Mouse (Mus musculus): ENCODE results near the gene Tenm4.
"Not testable (repeated sequence)": the region's sequence is repeated elsewhere in the genome, so short reads cannot be mapped to it uniquely, and the experiment has no call there.

Gene Tenm4

GRCm38 (mm10) chr7:96899036-96899569 is 728.1 kb downstream of the Tenm4 start:
- no peak for DNase-seq (ENCODE audit: low spot score in 2 of 2)

DNA sequence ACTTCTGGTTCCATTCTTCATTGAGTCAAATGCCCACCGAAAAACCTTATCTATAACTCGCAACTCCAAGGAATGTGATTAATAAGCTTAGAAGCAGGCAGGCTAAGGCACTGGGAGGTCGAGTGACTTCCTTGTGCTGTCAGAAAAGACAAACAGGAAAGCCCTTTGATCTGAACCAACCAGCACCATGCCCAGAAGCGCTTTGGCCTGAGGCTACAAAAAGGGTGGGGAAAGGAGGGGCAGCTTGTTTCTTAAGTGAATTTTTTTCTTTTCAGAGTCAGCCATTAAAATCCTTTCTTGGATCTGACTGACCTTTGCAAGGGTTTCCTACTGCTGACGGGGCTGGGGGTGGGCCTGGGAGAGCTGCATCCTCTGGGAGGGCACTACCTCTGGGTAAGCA is 731.1 kb downstream of the Tenm4 start:
- no peak for DNase-seq (ENCODE audit: low spot score in 2 of 2)

DNA sequence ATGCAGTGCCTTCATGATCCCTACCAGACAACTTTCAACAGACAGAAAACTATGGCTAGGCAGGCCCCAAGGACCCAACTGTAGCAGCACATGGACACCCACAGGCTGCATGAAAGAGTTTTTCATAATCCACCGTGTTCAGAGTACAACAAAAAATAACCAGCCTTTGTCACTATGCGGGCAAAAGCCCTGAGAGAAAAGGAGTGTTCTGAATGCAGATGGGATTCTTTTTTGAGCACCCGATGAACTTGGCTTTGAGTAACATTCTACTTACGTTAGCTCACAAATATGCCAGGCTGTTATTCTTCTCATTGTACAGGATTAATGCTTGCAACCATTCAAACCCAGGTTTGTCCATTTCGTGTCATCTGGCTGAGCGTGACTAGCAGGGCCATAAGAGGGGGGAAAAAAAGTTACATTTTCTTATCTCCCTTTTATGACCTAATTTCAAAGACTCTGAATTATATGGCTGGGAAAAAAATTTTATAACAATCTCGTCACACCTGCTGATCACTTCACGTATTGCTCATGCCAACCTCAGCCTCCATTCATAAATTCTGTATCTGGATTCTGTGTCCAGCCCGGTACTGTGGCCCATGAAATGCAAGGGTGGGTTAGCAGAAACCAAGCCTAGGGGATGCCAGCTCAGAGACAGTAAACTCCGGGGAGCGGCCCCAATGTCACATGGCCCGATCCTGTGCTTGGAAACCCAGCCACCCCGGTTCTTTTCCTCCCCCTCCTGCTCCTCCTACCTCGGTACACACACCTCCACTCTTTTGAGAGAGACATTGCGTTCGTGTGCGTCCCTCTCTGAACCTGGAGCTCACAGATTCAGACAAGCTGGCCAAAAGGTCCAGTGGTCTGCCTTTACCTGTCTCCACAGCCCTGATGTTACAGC is 732.3 kb downstream of the Tenm4 start:
- no peak for DNase-seq (ENCODE audit: low spot score in 2 of 2)

DNA sequence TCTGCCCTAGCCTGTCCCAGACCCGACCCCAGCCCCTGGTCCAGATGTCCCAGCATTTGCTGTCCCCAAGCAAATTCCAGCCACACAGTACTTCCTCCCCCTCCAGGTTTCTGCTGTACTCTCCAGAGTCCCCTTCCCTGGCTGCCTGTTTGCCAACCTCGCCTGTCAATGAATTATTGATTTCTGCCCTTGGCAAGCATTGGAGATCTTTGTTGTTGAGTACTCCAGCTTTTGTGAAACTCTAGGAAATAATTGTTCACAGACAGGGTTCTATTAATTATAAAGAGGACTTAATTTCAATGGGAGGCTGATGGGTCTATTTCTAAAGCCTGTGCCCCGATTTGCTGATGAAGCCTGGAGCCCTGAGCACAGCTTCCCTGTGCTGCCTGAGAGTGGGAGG is 733.4 kb downstream of the Tenm4 start:
- no peak for DNase-seq (ENCODE audit: low spot score in 2 of 2)

GRCm38 (mm10) chr7:96904936-96905335 is 733.9 kb downstream of the Tenm4 start:
- DNase-seq (ENCODE audit: low spot score in 2 of 2): no peak

DNA sequence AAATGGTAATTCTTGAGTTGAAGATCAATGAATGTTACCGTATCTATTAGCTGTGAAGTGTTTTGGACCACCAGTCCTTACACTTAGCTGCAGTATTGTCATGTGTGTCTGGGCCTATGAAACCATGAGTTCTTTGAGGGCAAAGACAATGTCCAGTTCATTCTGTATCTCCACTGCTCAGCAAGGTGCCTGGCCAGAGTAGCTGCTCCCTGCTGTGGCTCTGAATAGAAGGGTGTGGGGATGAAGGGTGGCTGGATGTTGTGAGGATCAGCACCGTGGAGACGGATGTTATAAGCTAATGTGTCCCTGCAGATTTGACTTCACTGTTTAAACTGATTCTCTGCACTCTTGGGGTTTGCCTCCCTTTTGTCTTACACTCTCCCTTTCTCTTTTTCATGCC is 734.4 kb downstream of the Tenm4 start:
- DNase-seq (ENCODE audit: low spot score in 2 of 2): no peak

GRCm38 (mm10) chr7:96906216-96906615 is 735.2 kb downstream of the Tenm4 start:
- DNase-seq (ENCODE audit: low spot score in 2 of 2): no peak

DNA sequence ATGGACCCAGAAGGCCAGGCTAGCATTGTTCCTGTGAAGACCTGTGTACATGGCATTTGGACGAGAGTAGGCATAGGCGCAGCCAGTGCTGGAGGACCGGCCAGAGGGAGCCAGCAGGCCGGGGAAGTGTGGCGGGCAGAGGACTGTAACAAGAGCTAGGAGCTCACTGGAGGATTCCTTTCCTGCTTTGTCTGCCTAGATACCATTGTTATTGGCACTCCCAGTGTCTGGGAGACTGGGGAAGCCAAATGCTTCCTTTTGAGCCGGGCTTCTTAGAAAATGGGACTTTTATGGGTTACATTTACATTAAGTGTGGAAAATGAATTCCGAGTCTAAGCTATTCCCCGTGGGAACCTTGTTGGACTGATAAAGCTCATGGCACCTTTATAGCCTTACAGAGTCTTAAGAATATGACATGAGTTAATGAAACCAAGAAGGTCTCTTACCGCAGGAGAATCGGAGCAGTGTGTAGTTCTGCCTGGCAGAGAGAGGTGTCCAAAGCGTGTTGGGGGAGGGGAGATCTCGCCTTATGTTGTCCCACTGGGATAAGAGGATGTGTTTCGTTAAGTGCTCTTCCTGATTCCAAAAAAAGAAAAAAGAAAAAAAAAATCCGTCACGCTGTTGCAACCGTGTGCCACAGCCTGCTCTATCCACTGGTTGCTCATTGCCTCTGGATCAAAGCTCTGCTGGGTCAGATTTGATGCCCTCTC is 737.1 kb downstream of the Tenm4 start:
- no peak for DNase-seq (ENCODE audit: low spot score in 2 of 2)

- peak in 1 of 2 experiments; percentile 48 for DNase-seq (ENCODE audit: low spot score in 2 of 2)
These were observed 738.8 kb downstream of the Tenm4 start for GRCm38 (mm10) chr7:96909856-96910255.

DNA sequence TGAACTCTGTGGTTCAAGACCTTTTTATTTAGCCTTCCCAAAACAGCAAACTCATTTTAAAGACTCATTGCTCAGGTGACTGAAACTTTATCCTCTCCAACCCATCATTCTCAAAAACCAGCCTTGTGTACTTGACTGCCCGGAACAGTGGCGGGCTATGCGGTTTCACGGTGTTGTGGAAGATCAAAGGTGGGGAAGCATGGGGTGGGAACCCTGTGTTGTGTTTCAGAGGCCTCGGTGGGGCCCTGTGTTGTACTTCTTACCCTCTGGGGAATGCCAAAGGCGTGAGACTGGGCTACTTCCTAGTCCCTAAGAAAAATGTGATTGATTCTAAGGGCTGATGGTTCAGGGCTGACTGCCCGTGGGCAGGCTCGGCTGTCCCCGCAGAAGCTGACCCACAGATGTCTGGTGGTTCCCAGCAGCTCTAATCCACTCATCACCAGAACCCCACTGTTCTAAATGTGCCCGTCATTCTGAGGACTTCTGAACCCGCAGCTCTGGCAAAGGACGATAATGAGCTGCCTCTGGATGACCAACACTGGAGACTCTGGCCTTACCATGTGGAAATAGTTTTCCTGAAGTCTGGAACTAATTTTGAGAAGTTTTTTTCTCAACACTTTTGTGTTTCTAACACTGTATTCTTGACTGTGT is 739.4 kb downstream of the Tenm4 start:
- no peak for DNase-seq (ENCODE audit: low spot score in 2 of 2)

GRCm38 (mm10) chr7:96914031-96914430 is 743.0 kb downstream of the Tenm4 start:
- DNase-seq (ENCODE audit: low spot score in 2 of 2): peak; percentile 87 to 89

DNA sequence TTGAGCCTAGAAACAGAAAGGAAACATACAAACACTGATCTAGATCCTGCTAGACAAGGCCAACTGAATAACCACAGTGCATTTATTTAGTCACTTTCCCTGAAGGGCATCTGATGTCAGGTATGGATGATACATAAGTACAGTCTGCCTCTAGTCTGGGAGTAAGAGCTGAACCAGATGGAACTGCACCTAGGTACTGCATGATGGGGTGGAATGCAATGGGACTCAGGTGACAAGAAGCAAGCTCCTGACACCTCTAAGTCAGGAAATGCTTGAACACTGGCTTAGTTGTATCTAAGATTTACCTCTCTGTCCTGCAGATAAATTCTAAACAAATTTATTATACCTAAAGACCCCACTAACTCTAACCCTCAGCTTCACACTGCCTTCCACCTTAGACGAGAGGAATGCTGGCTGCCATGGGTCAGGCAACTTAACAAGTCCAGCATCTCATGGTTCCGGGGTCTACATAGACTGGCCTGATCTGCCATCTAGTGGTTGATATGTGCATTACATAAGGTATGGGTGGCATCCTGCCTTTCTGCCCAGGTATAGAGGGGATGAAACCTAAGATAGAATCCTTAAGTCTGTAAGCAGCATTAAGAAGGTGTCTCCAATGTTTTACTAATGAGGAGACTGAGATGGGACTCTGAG is 744.5 kb downstream of the Tenm4 start:
- DNase-seq (ENCODE audit: low spot score in 2 of 2): peak in 1 of 2 experiments; percentile 62

- DNase-seq (ENCODE audit: low spot score in 2 of 2): no peak
These were observed 749.5 kb downstream of the Tenm4 start for GRCm38 (mm10) chr7:96920447-96921095.

- DNase-seq (ENCODE audit: low spot score in 2 of 2): no peak
These were observed 751.9 kb downstream of the Tenm4 start for GRCm38 (mm10) chr7:96922927-96923326.

DNA sequence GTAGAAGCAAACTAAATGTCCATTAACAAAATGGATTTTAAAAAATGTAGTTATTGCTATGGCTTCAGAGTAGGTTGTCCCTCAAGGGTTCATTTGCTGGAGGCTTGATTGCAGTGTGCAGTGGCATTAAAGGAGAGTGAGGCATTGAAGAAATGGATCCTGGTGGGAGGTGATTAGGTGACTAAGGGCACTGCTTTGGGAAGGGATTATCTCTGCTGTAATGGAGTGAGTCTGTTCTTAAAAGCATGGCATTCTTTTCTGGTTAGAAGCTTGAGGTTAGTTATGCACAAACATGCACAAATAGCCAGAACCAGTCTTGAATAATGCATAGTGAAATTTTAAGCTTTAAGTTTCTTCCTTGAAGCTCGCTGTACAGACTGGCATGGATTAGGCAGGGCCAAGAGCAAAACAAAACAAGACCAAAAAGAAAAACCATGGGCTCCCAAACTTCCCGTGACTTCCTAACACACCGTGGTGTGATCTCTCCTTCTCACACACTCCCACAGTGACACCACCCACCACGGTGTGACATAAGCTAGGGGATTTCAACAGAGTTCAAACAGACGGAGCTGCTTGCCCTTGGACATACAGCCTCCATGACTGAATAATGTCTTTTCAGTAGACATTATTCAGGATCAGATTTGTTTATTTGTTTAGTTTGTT is 772.8 kb downstream of the Tenm4 start:
- no peak for DNase-seq (ENCODE audit: low spot score in 2 of 2)

GRCm38 (mm10) chr7:96946501-96946900 is 775.5 kb downstream of the Tenm4 start:
- not testable (repeated sequence) for DNase-seq (ENCODE audit: low spot score in 2 of 2)

GRCm38 (mm10) chr7:96951281-96952051 is 780.4 kb downstream of the Tenm4 start, which contains the start of gene Nars2:
Nars2 (plus strand) TSS chr7:96951505.
- DNase-seq (ENCODE audit: low spot score in 2 of 2): peak; percentile 63 to 82

- no peak for DNase-seq (ENCODE audit: low spot score in 2 of 2)
These were observed 781.0 kb downstream of the Tenm4 start for GRCm38 (mm10) chr7:96952094-96952493.

- DNase-seq (ENCODE audit: low spot score in 2 of 2): no peak
These were observed 788.1 kb downstream of the Tenm4 start for GRCm38 (mm10) chr7:96959168-96959567.
